Mouse (Mus musculus) testis, adult 2 months (tissue): ENCODE data around the gene Zfp579.

ENCODE experiments used
- CTCF ChIP-seq: fragments of 200-500 bp; IDR thresholded peaks from 2 replicates; pipeline ENCODE4 v1.5.1; 2012; ENCODE audit warnings: low read depth, mild to moderate bottlenecking, inconsistent platforms, low read length, moderate library complexity; ENCODE audit not compliant: control insufficient read depth, insufficient read depth, insufficient replicate concordance
- POLR2A ChIP-seq: fragments of 200-500 bp; IDR thresholded peaks from 2 replicates; pipeline ENCODE4 v1.6.1; 2012; ENCODE audit warnings: low read depth, mild to moderate bottlenecking, inconsistent platforms, low read length, moderate library complexity; ENCODE audit not compliant: control insufficient read depth

DNA sequence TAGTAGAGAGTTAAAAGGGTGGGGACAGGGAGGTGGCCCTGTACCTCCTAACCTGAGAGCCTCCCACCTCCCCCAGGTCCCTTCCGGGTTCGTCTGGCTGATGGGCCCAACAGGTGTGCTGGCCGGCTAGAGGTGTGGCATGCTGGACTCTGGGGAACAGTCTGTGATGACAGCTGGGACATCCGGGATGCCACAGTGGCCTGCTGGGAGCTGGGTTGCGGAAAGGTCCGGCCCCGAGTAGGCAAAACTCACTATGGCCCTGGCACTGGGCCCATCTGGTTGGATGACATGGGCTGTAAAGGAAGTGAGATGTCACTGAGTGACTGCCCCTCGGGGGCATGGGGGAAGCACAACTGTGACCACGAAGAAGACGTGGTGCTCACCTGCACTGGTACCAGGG lies 59.1 kb downstream of the Zfp579 start:
- no peak for TF ChIP-seq POLR2A
- TF ChIP-seq CTCF, result no peak
